Mouse (Mus musculus): ENCODE data around the gene Hdac5.

DNA sequence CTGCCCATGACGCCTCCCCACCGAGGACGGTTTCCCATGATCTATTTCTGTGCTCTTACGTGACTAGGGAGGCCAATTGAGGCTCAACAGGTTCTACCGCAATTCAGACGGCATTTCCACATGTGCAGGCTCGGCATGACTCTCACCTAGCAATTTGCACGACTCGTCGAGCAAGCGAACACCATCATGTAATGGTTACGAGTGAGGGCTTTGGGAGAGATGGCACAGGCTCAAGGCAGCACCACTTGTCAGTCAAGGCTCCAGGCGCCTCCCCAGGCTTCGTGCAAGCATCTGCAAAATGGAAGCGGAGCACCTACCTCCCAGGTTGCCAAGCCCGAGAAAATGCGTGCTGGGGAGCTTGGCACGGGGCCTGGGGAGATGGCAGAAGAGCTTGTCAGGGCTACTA, 18.0 kb downstream of the Hdac5 start:
- TF ChIP-seq EP300 (IDR thresholded peaks at IDR 0.05; ENCODE audit: low read depth) (no peak), CTCF (IDR thresholded peaks at IDR 0.05; ENCODE audit: low read depth) (no peak)
